Mouse (Mus musculus): Measurements from ENCODE around the gene Acox1.

- no peak for TF ChIP-seq CTCF (IDR thresholded peaks at IDR 0.05; ENCODE audit: low read depth)
- TF ChIP-seq EP300 (IDR thresholded peaks at IDR 0.05; ENCODE audit: low read depth), result no peak
These were observed 33.6 kb upstream of the Acox1 start for GRCm38 (mm10) chr11:116232427-116232826.
